Mouse (Mus musculus): Measurements from ENCODE around the gene 1500011B03Rik. TPM values are rescaled to one million over a fixed set of nuclear protein-coding genes. Genes with fewer than 3 reads are reported as not detected.

Gene 1500011B03Rik
- total RNA-seq, 1 experiment from 2014 or later = 59.4 TPM

- ATAC-seq (replicated peaks; ENCODE audit: low read depth, poor library complexity, severe bottlenecking) = peak; percentile 63
Measured at GRCm38 (mm10) chr5:114784622-114785165, 38.6 kb downstream of the 1500011B03Rik start.

- peak; percentile 18 for ATAC-seq (replicated peaks; ENCODE audit: low read depth, poor library complexity, severe bottlenecking)
Measured at GRCm38 (mm10) chr5:114783405-114784163, 39.7 kb downstream of the 1500011B03Rik start.

GRCm38 (mm10) chr5:114782991-114783390 lies 40.3 kb downstream of the 1500011B03Rik start:
- ATAC-seq (replicated peaks; ENCODE audit: low read depth, poor library complexity, severe bottlenecking) = no peak

- ATAC-seq (replicated peaks; ENCODE audit: low read depth, poor library complexity, severe bottlenecking) = peak; percentile 10
Measured at GRCm38 (mm10) chr5:114780912-114781311, 42.4 kb downstream of the 1500011B03Rik start.

GRCm38 (mm10) chr5:114779956-114780489 lies 43.2 kb downstream of the 1500011B03Rik start:
- no peak for ATAC-seq (replicated peaks; ENCODE audit: low read depth, poor library complexity, severe bottlenecking)

GRCm38 (mm10) chr5:114776174-114776573 lies 47.1 kb downstream of the 1500011B03Rik start:
- no peak for ATAC-seq (replicated peaks; ENCODE audit: low read depth, poor library complexity, severe bottlenecking)

- ATAC-seq (replicated peaks; ENCODE audit: low read depth, poor library complexity, severe bottlenecking) = no peak
Measured at GRCm38 (mm10) chr5:114775056-114775979, 48.0 kb downstream of the 1500011B03Rik start, which contains the start of gene Git2. Gene Git2 (minus strand): TSS chr5:114775517.

- ATAC-seq (replicated peaks; ENCODE audit: low read depth, poor library complexity, severe bottlenecking) = peak; percentile 67
Measured at GRCm38 (mm10) chr5:114774403-114775051, 48.7 kb downstream of the 1500011B03Rik start, which contains the start of gene Ankrd13a. Gene Ankrd13a (plus strand): TSS chr5:114774677.

- no peak for ATAC-seq (replicated peaks; ENCODE audit: low read depth, poor library complexity, severe bottlenecking)
Measured at GRCm38 (mm10) chr5:114773780-114774179, 49.5 kb downstream of the 1500011B03Rik start.

- ATAC-seq (replicated peaks; ENCODE audit: low read depth, poor library complexity, severe bottlenecking) = peak; percentile 63
Measured at GRCm38 (mm10) chr5:114773211-114773710, 50.0 kb downstream of the 1500011B03Rik start.

- ATAC-seq (replicated peaks; ENCODE audit: low read depth, poor library complexity, severe bottlenecking) = no peak
Measured at GRCm38 (mm10) chr5:114772456-114773203, 50.6 kb downstream of the 1500011B03Rik start.

GRCm38 (mm10) chr5:114771796-114772195 lies 51.5 kb downstream of the 1500011B03Rik start:
- ATAC-seq (replicated peaks; ENCODE audit: low read depth, poor library complexity, severe bottlenecking) = 0 out of 2 replicates have a peak, but pooled peaks have one; percentile 4

GRCm38 (mm10) chr5:114769786-114770185 lies 53.5 kb downstream of the 1500011B03Rik start:
- ATAC-seq (replicated peaks; ENCODE audit: low read depth, poor library complexity, severe bottlenecking) = peak; percentile 14; the same call in 1 of the 2 replicates

GRCm38 (mm10) chr5:114767185-114767584 lies 56.1 kb downstream of the 1500011B03Rik start:
- ATAC-seq (replicated peaks; ENCODE audit: low read depth, poor library complexity, severe bottlenecking) = no peak

GRCm38 (mm10) chr5:114766686-114767085 lies 56.6 kb downstream of the 1500011B03Rik start:
- no peak for ATAC-seq (replicated peaks; ENCODE audit: low read depth, poor library complexity, severe bottlenecking)

GRCm38 (mm10) chr5:114764812-114765735 lies 58.2 kb downstream of the 1500011B03Rik start:
- ATAC-seq (replicated peaks; ENCODE audit: low read depth, poor library complexity, severe bottlenecking) = 0 out of 2 replicates have a peak, but pooled peaks have one; percentile 32

GRCm38 (mm10) chr5:114761980-114762379 lies 61.3 kb downstream of the 1500011B03Rik start:
- no peak for ATAC-seq (replicated peaks; ENCODE audit: low read depth, poor library complexity, severe bottlenecking)
